Mouse (Mus musculus) liver, adult 2 months (tissue): ENCODE results near the gene Gm37240.

ENCODE experiments used
- CTCF ChIP-seq: fragments of 200-500 bp; IDR thresholded peaks from 2 replicates; pipeline ENCODE4 v1.5.1; 2011; ENCODE audit warnings: low read depth, low read length, control low read depth
- POLR2A ChIP-seq: fragments of 200-500 bp; IDR thresholded peaks from 2 replicates; pipeline ENCODE4 v1.6.1; 2011; ENCODE audit warnings: low read length, control low read depth; ENCODE audit not compliant: insufficient read depth; ENCODE audit errors: extremely low read depth

- TF ChIP-seq CTCF, result no peak
- no peak for TF ChIP-seq POLR2A
Observed at GRCm38 (mm10) chr3:85012889-85013288, 874.4 kb downstream of the Gm37240 start.
